Mouse (Mus musculus) lung, adult 18-20 months (tissue): ENCODE measurements around the gene Dnttip1.

Source experiments
- DNase-seq, 2 experiments: peaks; one replicate each; pipeline ENCODE4 v3.0.0; 2022; ENCODE audit warnings: mixed read lengths in 2 of 2

The Dnttip1 gene

GRCm38 (mm10) chr2:164815348-164815747 is 69.6 kb downstream of the Dnttip1 start:
- DNase-seq: no peak

- no peak for DNase-seq
These were observed 70.0 kb downstream of the Dnttip1 start for GRCm38 (mm10) chr2:164815821-164816220.

- no peak for DNase-seq
These were observed 71.4 kb downstream of the Dnttip1 start for GRCm38 (mm10) chr2:164817206-164817605.

- DNase-seq: peak in 1 of 2 experiments; percentile 29
These were observed 71.9 kb downstream of the Dnttip1 start for GRCm38 (mm10) chr2:164817703-164818102.
